Mouse (Mus musculus) kidney, embryonic 16.5 days (tissue): ENCODE results near the gene Rbm6. TPM values are rescaled to one million over a fixed set of nuclear protein-coding genes. Genes with fewer than 3 reads are reported as not detected.
A peak's percentile ranks its signal among the peaks of the same experiment; 100 is the strongest.

Source experiments
- ATAC-seq: fragments of 200-750 bp; cut with Nextera tagmentation; 2 replicates; pipeline ENCODE4 v1.8.0; 2017; ENCODE audit warnings: moderate TSS enrichment; ENCODE audit not compliant: low FRiP score, low TSS enrichment
- H3K27ac ChIP-seq: fragments of 300-500 bp; sonication (generic); 2 replicates; pipeline ENCODE4 v1.5.1; 2014; ENCODE audit warnings: low read length
- H3K27me3 ChIP-seq: fragments of 300-500 bp; sonication (generic); 2 replicates; pipeline ENCODE4 v1.6.1; 2014; ENCODE audit warnings: low read length, control low read depth, mixed read lengths; ENCODE audit not compliant: insufficient read depth
- H3K36me3 ChIP-seq: fragments of 300-500 bp; sonication (generic); 2 replicates; pipeline ENCODE4 v1.6.1; 2014; ENCODE audit warnings: low read length, control low read depth, mixed read lengths; ENCODE audit not compliant: insufficient read depth
- H3K4me1 ChIP-seq: fragments of 300-500 bp; sonication (generic); 2 replicates; pipeline ENCODE4 v1.6.1; 2014; ENCODE audit warnings: low read length, control low read depth, mixed read lengths; ENCODE audit not compliant: insufficient read depth
- H3K4me2 ChIP-seq: fragments of 300-500 bp; sonication (generic); replicated peaks from 2 replicates; pipeline ENCODE4 v1.6.1; 2014; ENCODE audit warnings: low read depth, low read length
- H3K4me3 ChIP-seq: fragments of 300-500 bp; sonication (generic); 2 replicates; pipeline ENCODE4 v1.5.1; 2014; ENCODE audit warnings: mild to moderate bottlenecking, low read length
- H3K9ac ChIP-seq: fragments of 300-500 bp; sonication (generic); replicated peaks from 2 replicates; pipeline ENCODE4 v1.6.1; 2014; ENCODE audit warnings: low read length
- H3K9me3 ChIP-seq: fragments of 300-500 bp; sonication (generic); 2 replicates; pipeline ENCODE4 v1.6.1; 2016; ENCODE audit warnings: low read length, control low read depth
- WGBS: fragments of 180-500 bp; shearing (Covaris S2); extraction: QIAGEN DNeasy Blood & Tissue Kit; methylation state at CpG from one replicate; pipeline ENCODE4 v1.1.7; 2014; 5-methylcytosine and 5-hydroxymethylcytosine counted together
- polyA plus RNA-seq: library from polyadenylated mRNA; unstranded; fragments of >200 nt; fragmentation: Nextera tagmentation; extraction: Ambion mirVana; gene quantifications from 2 replicates; pipeline ENCODE4 v1.2.1, GENCODE M21; 2015

Gene Rbm6
- polyA plus RNA-seq, 1 experiment from 2014 or later, result 71.5 TPM

GRCm38 (mm10) chr9:107887804-107888266, 14.8 kb upstream of the Rbm6 start, which contains the start of gene Mon1a:
TSS of gene Mon1a (plus strand) at chr9:107888151.
- Histone ChIP-seq H3K4me1 (peaks cover 6% of the 10 kb centered on the region), H3K36me3 (no peaks in the 10 kb centered on the region), H3K4me3 (peak within 1 kb of the TSS; percentile 85), H3K27me3 (peaks cover 2% of the 10 kb centered on the region; the same call in 1 of the 2 replicates), H3K9me3 (no peaks in the 10 kb centered on the region), H3K4me2 (peak within 1 kb of the TSS; percentile 89), H3K27ac (peak within 1 kb of the TSS; percentile 70; the same call in 1 of the 2 replicates), H3K9ac (peak within 1 kb of the TSS; percentile 85)
- peak; percentile 98 for ATAC-seq
- under 1% methylated on average over 28 of the region's 28 CpGs for WGBS

DNA sequence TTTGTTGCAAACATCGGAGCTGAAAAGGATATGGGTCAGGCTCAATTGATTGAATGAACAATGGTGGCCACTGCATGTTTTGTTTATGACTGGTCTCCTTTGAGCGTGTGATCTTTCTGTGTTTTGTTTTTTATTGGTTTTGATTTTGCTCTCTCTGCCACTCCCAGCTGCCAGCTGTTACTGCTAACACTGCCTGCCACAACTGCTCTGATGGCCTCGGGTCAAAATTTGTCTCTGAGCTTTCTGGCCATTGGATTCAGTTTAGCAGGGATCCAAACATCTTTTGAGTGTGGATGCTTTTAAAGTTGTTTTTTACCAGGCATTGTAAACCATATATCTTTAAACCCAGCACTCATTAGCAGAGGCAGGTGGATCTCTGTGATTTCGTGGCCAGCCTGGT, 7.4 kb upstream of the Rbm6 start:
- Histone ChIP-seq H3K4me2 (no peak overlapping the region), H3K9me3 (no peaks in the 10 kb centered on the region), H3K4me3 (no peak overlapping the region), H3K27me3 (no peaks in the 10 kb centered on the region; the same call in 1 of the 2 replicates), H3K27ac (no peak overlapping the region), H3K9ac (no peak overlapping the region), H3K4me1 (no peaks in the 10 kb centered on the region), H3K36me3 (no peaks in the 10 kb centered on the region)
- ATAC-seq, result no peak
- WGBS, result 68% methylated on average over 4 of the region's 4 CpGs

GRCm38 (mm10) chr9:107872350-107873098, 513 bp downstream of the Rbm6 start:
- Histone ChIP-seq H3K27ac (peak overlapping the region; percentile 95), H3K4me1 (peaks cover 13% of the 10 kb centered on the region), H3K27me3 (no peaks in the 10 kb centered on the region), H3K4me3 (peak overlapping the region; percentile 99), H3K36me3 (no peaks in the 10 kb centered on the region), H3K9ac (peak overlapping the region; percentile 97), H3K9me3 (no peaks in the 10 kb centered on the region), H3K4me2 (peak overlapping the region; percentile 83)
- ATAC-seq, result peak; percentile 100
- under 1% methylated on average over 80 of the region's 80 CpGs for WGBS

- no peaks in the 10 kb centered on the region for H3K9me3 ChIP-seq
- H3K4me2 ChIP-seq, result no peak overlapping the region
- no peaks in the 10 kb centered on the region for H3K27me3 ChIP-seq
- ATAC-seq, result no peak
- WGBS, result 98% methylated on average over 2 of the region's 2 CpGs
- 0 out of 2 replicates have a peak, but pooled peaks cover 5% of the 10 kb centered on the region for H3K36me3 ChIP-seq
- peaks cover 2% of the 10 kb centered on the region; the same call in 1 of the 2 replicates for H3K4me1 ChIP-seq
- H3K9ac ChIP-seq, result no peak overlapping the region
- no peak overlapping the region for H3K4me3 ChIP-seq
- H3K27ac ChIP-seq, result no peak overlapping the region
These were observed 7.0 kb downstream of the Rbm6 start for GRCm38 (mm10) chr9:107866081-107866480.

GRCm38 (mm10) chr9:107864493-107864892, 8.5 kb downstream of the Rbm6 start:
- whole genome bisulfite sequencing, result 73% methylated on average over 1 of the region's 1 CpGs
- Histone ChIP-seq H3K4me2 (no peak overlapping the region), H3K27ac (no peak overlapping the region), H3K9me3 (no peaks in the 10 kb centered on the region), H3K9ac (no peak overlapping the region), H3K36me3 (peaks cover 10% of the 10 kb centered on the region; the same call in 1 of the 2 replicates), H3K4me3 (no peak overlapping the region), H3K4me1 (no peaks in the 10 kb centered on the region), H3K27me3 (no peaks in the 10 kb centered on the region)
- no peak for ATAC-seq

DNA sequence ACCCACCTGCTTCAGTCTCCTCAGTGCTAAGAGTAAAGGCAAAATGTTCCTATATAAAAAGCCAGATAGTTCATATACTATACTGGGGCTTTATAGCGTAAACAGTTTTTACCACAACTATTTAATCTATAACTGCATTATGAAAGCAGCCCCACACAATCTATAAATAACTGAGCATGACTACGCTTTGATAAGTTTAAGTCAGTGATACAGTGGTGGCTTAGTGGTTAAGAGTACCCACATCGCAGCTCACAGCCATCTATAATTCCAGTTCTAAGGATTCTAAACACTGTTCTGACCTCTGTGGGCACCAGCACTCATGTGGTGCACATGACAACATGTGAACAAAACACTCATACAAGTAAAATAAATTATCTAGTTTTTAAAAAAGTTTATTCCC, 14.7 kb downstream of the Rbm6 start:
- no peak overlapping the region for H3K9ac ChIP-seq
- 96% methylated on average over 3 of the region's 3 CpGs for WGBS
- no peak for ATAC-seq

DNA sequence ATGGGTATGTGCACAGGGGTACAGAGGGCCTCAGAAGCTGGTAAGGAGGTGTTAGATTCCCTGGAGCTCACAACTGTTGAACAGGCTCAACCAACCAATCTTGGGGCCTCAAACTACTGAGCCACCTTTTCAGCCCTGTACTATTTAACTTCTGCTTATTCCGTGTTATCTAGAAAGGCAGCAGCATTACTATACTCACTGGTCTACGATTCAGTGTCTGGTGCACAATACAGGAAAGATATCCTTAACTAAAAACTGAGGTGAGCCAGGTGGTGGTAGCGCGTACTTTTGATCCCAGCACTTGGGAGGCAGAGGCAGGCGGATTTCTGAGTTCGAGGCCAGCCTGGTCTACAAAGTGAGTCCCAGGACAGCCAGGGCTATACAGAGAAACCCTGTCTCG, 24.1 kb downstream of the Rbm6 start:
- Histone ChIP-seq H3K4me2 (no peak overlapping the region), H3K27ac (no peak overlapping the region), H3K4me1 (no peaks in the 10 kb centered on the region), H3K4me3 (no peak overlapping the region), H3K27me3 (no peaks in the 10 kb centered on the region), H3K9me3 (no peaks in the 10 kb centered on the region), H3K36me3 (peaks cover 27% of the 10 kb centered on the region), H3K9ac (no peak overlapping the region)
- 94% methylated on average over 7 of the region's 7 CpGs for WGBS
- no peak for ATAC-seq

More for the DNA sequence above, 14.7 kb downstream of the Rbm6 start:
- no peaks in the 10 kb centered on the region for H3K9me3 ChIP-seq
- no peak overlapping the region for H3K27ac ChIP-seq
- no peak overlapping the region for H3K4me2 ChIP-seq
- no peaks in the 10 kb centered on the region for H3K27me3 ChIP-seq
- no peak overlapping the region for H3K4me3 ChIP-seq
- H3K4me1 ChIP-seq, result no peaks in the 10 kb centered on the region
- H3K36me3 ChIP-seq, result peaks cover 22% of the 10 kb centered on the region; the same call in 1 of the 2 replicates

- no peak overlapping the region for H3K27ac ChIP-seq
- no peaks in the 10 kb centered on the region for H3K27me3 ChIP-seq
- no peaks in the 10 kb centered on the region for H3K4me1 ChIP-seq
- no peaks in the 10 kb centered on the region for H3K9me3 ChIP-seq
- WGBS, result 97% methylated on average over 2 of the region's 2 CpGs
- no peak for ATAC-seq
- H3K4me2 ChIP-seq, result no peak overlapping the region
- no peak overlapping the region for H3K4me3 ChIP-seq
- peaks cover 10% of the 10 kb centered on the region; the same call in 1 of the 2 replicates for H3K36me3 ChIP-seq
- no peak overlapping the region for H3K9ac ChIP-seq
These were observed 30.3 kb downstream of the Rbm6 start for GRCm38 (mm10) chr9:107842709-107843108.

GRCm38 (mm10) chr9:107838869-107839268, 34.2 kb downstream of the Rbm6 start:
- WGBS, result 100% methylated on average over 1 of the region's 1 CpGs

GRCm38 (mm10) chr9:107833826-107834225, 39.2 kb downstream of the Rbm6 start:
- no peak overlapping the region for H3K9ac ChIP-seq
- no peaks in the 10 kb centered on the region for H3K9me3 ChIP-seq
- H3K27me3 ChIP-seq, result no peaks in the 10 kb centered on the region
- 97% methylated on average over 3 of the region's 3 CpGs for WGBS
- H3K36me3 ChIP-seq, result peaks cover 17% of the 10 kb centered on the region
- H3K4me1 ChIP-seq, result no peaks in the 10 kb centered on the region
- H3K4me3 ChIP-seq, result no peak overlapping the region
- H3K4me2 ChIP-seq, result no peak overlapping the region
- no peak overlapping the region for H3K27ac ChIP-seq
- ATAC-seq, result no peak

More at GRCm38 (mm10) chr9:107838869-107839268, 34.2 kb downstream of the Rbm6 start:
- Histone ChIP-seq H3K4me2 (no peak overlapping the region), H3K27ac (no peak overlapping the region), H3K36me3 (0 out of 2 replicates have a peak, but pooled peaks cover 4% of the 10 kb centered on the region), H3K27me3 (no peaks in the 10 kb centered on the region), H3K9me3 (no peaks in the 10 kb centered on the region), H3K9ac (no peak overlapping the region), H3K4me1 (no peaks in the 10 kb centered on the region), H3K4me3 (no peak overlapping the region)
- no peak for ATAC-seq
